Mouse (Mus musculus) limb, embryonic 14.5 days (tissue): ENCODE data around the gene Arhgap44. TPM values are rescaled to one million over a fixed set of nuclear protein-coding genes. Genes with fewer than 3 reads are reported as not detected.
A peak's percentile ranks its signal among the peaks of the same experiment; 100 is the strongest.

Experiments used
- ATAC-seq: fragments of 200-750 bp; cut with Nextera tagmentation; 2 replicates; pipeline ENCODE4 v1.8.0; 2017; ENCODE audit warnings: low read depth, moderate number of reproducible peaks, moderate TSS enrichment; ENCODE audit not compliant: low FRiP score
- DNase-seq: peaks from one replicate; pipeline ENCODE4 v3.0.0-alpha.2; 2015; ENCODE audit warnings: low spot score
- H3K27ac ChIP-seq: fragments of 300-500 bp; sonication (generic); replicated peaks from 2 replicates; pipeline ENCODE4 v1.5.1; 2014; ENCODE audit warnings: low read depth, mild to moderate bottlenecking, low read length, moderate library complexity, mixed read lengths
- H3K27me3 ChIP-seq: fragments of 300-500 bp; sonication (generic); 2 replicates; pipeline ENCODE4 v1.6.1; 2014; ENCODE audit warnings: low read length, mixed read lengths; ENCODE audit not compliant: control insufficient read depth, insufficient read depth
- H3K36me3 ChIP-seq: fragments of 300-500 bp; sonication (generic); 2 replicates; pipeline ENCODE4 v1.6.1; 2014; ENCODE audit warnings: mild to moderate bottlenecking, low read length, moderate library complexity, mixed read lengths; ENCODE audit not compliant: control insufficient read depth, insufficient read depth
- H3K4me1 ChIP-seq: fragments of 300-500 bp; sonication (generic); 2 replicates; pipeline ENCODE4 v1.6.1; 2014; ENCODE audit warnings: antibody characterized with exemption, low read length, mixed read lengths; ENCODE audit not compliant: control insufficient read depth, insufficient read depth
- H3K4me2 ChIP-seq: fragments of 300-500 bp; sonication (generic); replicated peaks from 2 replicates; pipeline ENCODE4 v1.6.1; 2014; ENCODE audit warnings: low read depth, mild to moderate bottlenecking, low read length, moderate library complexity; ENCODE audit not compliant: severe bottlenecking
- H3K4me3 ChIP-seq: fragments of 300-500 bp; sonication (generic); replicated peaks from 2 replicates; pipeline ENCODE4 v1.5.1; 2014; ENCODE audit warnings: low read length
- H3K9ac ChIP-seq: fragments of 300-500 bp; sonication (generic); 2 replicates; pipeline ENCODE4 v1.6.1; 2014; ENCODE audit warnings: mild to moderate bottlenecking, low read depth, low read length, moderate library complexity; ENCODE audit not compliant: severe bottlenecking
- H3K9me3 ChIP-seq: fragments of 300-500 bp; sonication (generic); 2 replicates; pipeline ENCODE4 v1.6.1; 2016; ENCODE audit warnings: low read length; ENCODE audit not compliant: control insufficient read depth
- POLR2A ChIP-seq: fragments of 200-500 bp; IDR thresholded peaks from 2 replicates; pipeline ENCODE4 v1.8.0; 2012; ENCODE audit warnings: inconsistent platforms, mild to moderate bottlenecking, moderate library complexity, borderline replicate concordance; ENCODE audit not compliant: insufficient read depth, insufficient read length; ENCODE audit errors: extremely low read depth
- WGBS: fragments of 180-500 bp; shearing (Covaris S2); extraction: QIAGEN DNeasy Blood & Tissue Kit; methylation state at CpG from one replicate; pipeline ENCODE4 v1.1.7; 2014; 5-methylcytosine and 5-hydroxymethylcytosine counted together
- polyA plus RNA-seq, 2 experiments: library from polyadenylated mRNA; depleted of rRNA in 1 of 2; stranded (reverse) in 1 of 2; unstranded in 1 of 2; fragments of >200 nt; fragmentation: Nextera tagmentation in 1 of 2; extraction: Ambion mirVana in 1 of 2; gene quantifications; 2 replicates each; pipeline versions ENCODE4 v1.2.1 to v1.2.3; 2012 to 2014

Gene Arhgap44
- polyA plus RNA-seq, 2 experiments: 5.0 to 6.2 TPM

GRCm38 (mm10) chr11:65049090-65049489 lies 113.7 kb downstream of the Arhgap44 start:
- WGBS: 71% methylated on average over 7 of the region's 7 CpGs
- H3K9ac ChIP-seq: no peak overlapping the region
- H3K36me3 ChIP-seq: no peaks in the 10 kb centered on the region
- H3K9me3 ChIP-seq: no peaks in the 10 kb centered on the region
- H3K4me3 ChIP-seq: no peak overlapping the region
- no peak for TF ChIP-seq POLR2A
- no peaks in the 10 kb centered on the region for H3K27me3 ChIP-seq
- ATAC-seq (no peak), DNase-seq (no peak)
- H3K4me1 ChIP-seq: peaks cover 6% of the 10 kb centered on the region
- peak overlapping the region; percentile 19; the same call in 1 of the 2 replicates for H3K27ac ChIP-seq
- H3K4me2 ChIP-seq: no peak overlapping the region

- Histone ChIP-seq H3K9me3 (no peaks in the 10 kb centered on the region), H3K4me2 (no peak overlapping the region), H3K27ac (no peak overlapping the region), H3K27me3 (no peaks in the 10 kb centered on the region), H3K9ac (no peak overlapping the region), H3K36me3 (no peaks in the 10 kb centered on the region), H3K4me3 (no peak overlapping the region), H3K4me1 (peaks cover 4% of the 10 kb centered on the region; the same call in 1 of the 2 replicates)
- ATAC-seq (no peak), DNase-seq (no peak)
- 70% methylated on average over 6 of the region's 6 CpGs for WGBS
- no peak for TF ChIP-seq POLR2A
Observed at GRCm38 (mm10) chr11:65040556-65040955, 122.2 kb downstream of the Arhgap44 start.

GRCm38 (mm10) chr11:65039517-65040095 lies 123.2 kb downstream of the Arhgap44 start:
- peaks cover 4% of the 10 kb centered on the region; the same call in 1 of the 2 replicates for H3K4me1 ChIP-seq
- no peaks in the 10 kb centered on the region for H3K27me3 ChIP-seq
- H3K4me2 ChIP-seq: no peak overlapping the region
- no peaks in the 10 kb centered on the region for H3K36me3 ChIP-seq
- DNase-seq (no peak), ATAC-seq (no peak)
- 53% methylated on average over 12 of the region's 12 CpGs for WGBS
- H3K9ac ChIP-seq: no peak overlapping the region
- H3K4me3 ChIP-seq: no peak overlapping the region
- H3K27ac ChIP-seq: 0 out of 2 replicates have a peak overlapping the region, but pooled peaks have one; percentile 19
- no peaks in the 10 kb centered on the region for H3K9me3 ChIP-seq
- TF ChIP-seq POLR2A: no peak

DNA sequence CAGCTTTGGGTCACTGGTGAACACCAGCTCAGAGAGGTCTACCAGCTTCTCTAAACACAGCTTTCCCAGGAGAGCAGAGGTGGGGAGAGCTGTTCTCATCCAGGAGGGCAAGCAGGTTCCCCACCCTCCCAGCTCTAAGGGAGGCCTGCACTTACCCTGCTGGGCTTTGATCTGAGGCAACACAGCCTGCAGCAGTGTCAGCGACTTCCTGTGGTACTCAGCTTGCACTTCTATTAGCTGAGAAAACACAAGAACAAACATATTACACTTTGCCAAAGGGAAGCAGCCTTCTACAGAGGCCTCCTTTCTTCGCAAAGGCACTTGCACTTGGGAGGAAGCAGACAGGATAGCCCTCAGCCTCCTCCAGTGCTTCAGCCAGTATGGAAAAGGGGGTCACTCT lies 123.8 kb downstream of the Arhgap44 start:
- 19% methylated on average over 2 of the region's 2 CpGs for WGBS
- TF ChIP-seq POLR2A: no peak
- H3K36me3 ChIP-seq: no peaks in the 10 kb centered on the region
- H3K27ac ChIP-seq: no peak overlapping the region
- H3K9ac ChIP-seq: no peak overlapping the region
- H3K4me1 ChIP-seq: peaks cover 4% of the 10 kb centered on the region; the same call in 1 of the 2 replicates
- no peak for DNase-seq
- H3K27me3 ChIP-seq: no peaks in the 10 kb centered on the region
- no peak for ATAC-seq
- H3K9me3 ChIP-seq: no peaks in the 10 kb centered on the region
- no peak overlapping the region for H3K4me3 ChIP-seq
- H3K4me2 ChIP-seq: no peak overlapping the region

GRCm38 (mm10) chr11:65032221-65032620 lies 130.5 kb downstream of the Arhgap44 start:
- ATAC-seq: no peak
- Histone ChIP-seq H3K27me3 (no peaks in the 10 kb centered on the region), H3K9me3 (no peaks in the 10 kb centered on the region), H3K36me3 (no peaks in the 10 kb centered on the region; the same call in 1 of the 2 replicates), H3K9ac (no peak overlapping the region), H3K27ac (no peak overlapping the region), H3K4me2 (no peak overlapping the region), H3K4me1 (no peaks in the 10 kb centered on the region), H3K4me3 (no peak overlapping the region)
- DNase-seq: no peak
- WGBS: 86% methylated on average over 7 of the region's 7 CpGs
- no peak for TF ChIP-seq POLR2A

DNA sequence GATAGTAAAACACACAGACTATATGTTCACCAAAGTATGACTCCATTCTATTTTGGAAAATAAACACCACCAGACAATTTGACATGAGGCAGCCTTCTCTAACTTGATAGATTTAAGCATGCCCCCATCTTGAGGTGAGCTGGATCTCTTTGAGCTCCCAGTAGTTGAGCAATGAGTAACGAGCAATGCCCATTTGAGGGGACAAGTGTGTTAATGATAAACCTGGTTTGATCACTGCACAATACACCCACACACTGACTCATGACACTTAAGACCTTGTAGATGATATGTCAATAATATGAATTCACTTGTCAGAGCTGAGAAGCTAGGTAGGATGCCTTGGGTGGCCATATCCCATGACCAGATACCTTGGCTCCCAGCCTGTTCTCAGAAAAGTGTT lies 132.6 kb downstream of the Arhgap44 start:
- H3K4me1 ChIP-seq: no peaks in the 10 kb centered on the region
- no peaks in the 10 kb centered on the region; the same call in 1 of the 2 replicates for H3K36me3 ChIP-seq
- no peak overlapping the region for H3K27ac ChIP-seq
- no peak overlapping the region for H3K9ac ChIP-seq
- no peak for TF ChIP-seq POLR2A
- H3K4me2 ChIP-seq: no peak overlapping the region
- no peak for DNase-seq
- no peaks in the 10 kb centered on the region for H3K27me3 ChIP-seq
- H3K9me3 ChIP-seq: no peaks in the 10 kb centered on the region
- H3K4me3 ChIP-seq: no peak overlapping the region
- WGBS: 66% methylated on average over 1 of the region's 1 CpGs
- no peak for ATAC-seq
